Mouse (Mus musculus): Measurements from ENCODE around the gene Cox7a2l. TPM values are rescaled to one million over a fixed set of nuclear protein-coding genes. Genes with fewer than 3 reads are reported as not detected.

The Cox7a2l gene
- polyA plus RNA-seq, 1 experiment from 2014 or later: 154 TPM

GRCm38 (mm10) chr17:83482817-83483536 lies 34.2 kb downstream of the Cox7a2l start:
- H3K9ac ChIP-seq: no peak overlapping the region
- WGBS: 85% methylated on average over 7 of the region's 7 CpGs
- H3K9me3 ChIP-seq: no peaks in the 10 kb centered on the region
- no peak overlapping the region for H3K4me2 ChIP-seq
- no peak for ATAC-seq (ENCODE audit: insufficient read depth, low FRiP score, low read depth)
- H3K4me1 ChIP-seq: no peaks in the 10 kb centered on the region
- H3K27me3 ChIP-seq (replicated peaks): no peaks in the 10 kb centered on the region
- no peak overlapping the region for H3K27ac ChIP-seq
- no peak overlapping the region for H3K4me3 ChIP-seq (replicated peaks)
- H3K36me3 ChIP-seq: peaks cover 17% of the 10 kb centered on the region; the same call in 1 of the 2 replicates

- Histone ChIP-seq H3K27ac (no peak overlapping the region), H3K36me3 (peaks cover 25% of the 10 kb centered on the region; the same call in 1 of the 2 replicates), H3K4me1 (no peaks in the 10 kb centered on the region), H3K4me3 (replicated peaks) (no peak overlapping the region), H3K27me3 (replicated peaks) (no peaks in the 10 kb centered on the region), H3K9me3 (no peaks in the 10 kb centered on the region), H3K4me2 (no peak overlapping the region), H3K9ac (no peak overlapping the region)
- no peak; the same call in 1 of the 2 replicates for ATAC-seq (ENCODE audit: insufficient read depth, low FRiP score, low read depth)
- 76% methylated on average over 7 of the region's 7 CpGs for WGBS
These were observed 35.6 kb downstream of the Cox7a2l start for GRCm38 (mm10) chr17:83481551-83481950.

DNA sequence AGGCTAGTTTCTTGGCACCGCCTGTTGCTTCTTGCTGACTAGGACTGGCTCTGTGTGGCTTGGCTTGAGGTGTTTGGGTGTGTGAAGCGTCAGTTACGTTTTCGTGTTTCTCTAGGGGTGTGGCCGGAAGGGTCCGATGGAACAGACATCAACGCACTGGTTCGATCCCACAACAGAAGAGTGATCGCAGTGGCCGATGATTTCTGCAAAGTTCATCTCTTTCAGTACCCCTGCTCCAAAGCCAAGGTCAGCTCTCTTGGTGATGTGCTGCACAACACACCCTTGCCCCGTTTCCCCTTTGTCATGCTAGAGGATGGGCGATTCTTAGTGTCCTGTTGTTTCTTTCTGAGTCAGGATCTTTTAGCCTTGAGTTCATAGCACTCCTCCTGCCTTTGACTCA lies 40.0 kb downstream of the Cox7a2l start:
- WGBS: 95% methylated on average over 12 of the region's 12 CpGs
- Histone ChIP-seq H3K4me3 (replicated peaks) (no peak overlapping the region), H3K27ac (no peak overlapping the region)

GRCm38 (mm10) chr17:83469586-83469985 lies 47.5 kb downstream of the Cox7a2l start:
- no peaks in the 10 kb centered on the region for H3K9me3 ChIP-seq
- H3K27me3 ChIP-seq (replicated peaks): no peaks in the 10 kb centered on the region
- H3K4me2 ChIP-seq: no peak overlapping the region
- H3K4me1 ChIP-seq: no peaks in the 10 kb centered on the region
- H3K9ac ChIP-seq: no peak overlapping the region
- 94% methylated on average over 2 of the region's 2 CpGs for WGBS
- peaks cover 23% of the 10 kb centered on the region for H3K36me3 ChIP-seq
- no peak overlapping the region for H3K4me3 ChIP-seq (replicated peaks)
- ATAC-seq (ENCODE audit: insufficient read depth, low FRiP score, low read depth): no peak
- no peak overlapping the region for H3K27ac ChIP-seq

More for the DNA sequence above, 40.0 kb downstream of the Cox7a2l start:
- H3K36me3 ChIP-seq: peaks cover 39% of the 10 kb centered on the region
- no peaks in the 10 kb centered on the region for H3K4me1 ChIP-seq
- H3K4me2 ChIP-seq: no peak overlapping the region
- no peaks in the 10 kb centered on the region for H3K9me3 ChIP-seq
- ATAC-seq (ENCODE audit: insufficient read depth, low FRiP score, low read depth): no peak
- no peak overlapping the region for H3K9ac ChIP-seq
- no peaks in the 10 kb centered on the region for H3K27me3 ChIP-seq (replicated peaks)

DNA sequence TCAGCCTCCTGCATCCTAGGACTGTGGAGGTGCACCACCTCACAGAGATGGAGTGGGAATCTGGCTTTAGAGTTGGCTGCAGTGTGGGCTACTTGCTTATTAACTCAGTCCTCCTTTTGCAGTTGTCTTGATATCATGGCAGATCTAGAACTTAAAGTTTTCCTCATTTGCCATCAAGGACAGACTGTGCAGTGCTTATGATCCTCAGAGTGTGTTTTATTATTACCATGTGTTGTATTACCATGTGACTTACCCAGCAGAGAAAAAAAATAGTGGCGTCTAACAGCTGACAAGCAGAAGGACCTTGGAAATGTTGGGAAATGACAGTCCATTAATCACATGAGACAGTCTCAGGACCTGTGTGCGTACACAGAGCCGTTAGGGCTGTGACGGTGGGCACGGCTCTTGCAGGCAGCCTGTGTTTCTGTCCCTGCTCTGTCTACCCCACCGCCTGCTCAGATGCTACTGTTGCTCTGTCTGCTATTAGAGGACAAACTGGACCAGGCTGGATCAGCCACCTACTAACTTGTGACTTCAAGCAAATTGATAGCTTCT lies 50.4 kb downstream of the Cox7a2l start:
- no peaks in the 10 kb centered on the region for H3K9me3 ChIP-seq
- 54% methylated on average over 6 of the region's 6 CpGs for WGBS
- H3K36me3 ChIP-seq: peaks cover 18% of the 10 kb centered on the region
- no peak; the same call in 1 of the 2 replicates for ATAC-seq (ENCODE audit: insufficient read depth, low FRiP score, low read depth)
- no peaks in the 10 kb centered on the region for H3K4me1 ChIP-seq
- no peak overlapping the region for H3K4me3 ChIP-seq (replicated peaks)
- no peak overlapping the region for H3K4me2 ChIP-seq
- no peak overlapping the region for H3K27ac ChIP-seq
- no peaks in the 10 kb centered on the region for H3K27me3 ChIP-seq (replicated peaks)
- no peak overlapping the region for H3K9ac ChIP-seq

DNA sequence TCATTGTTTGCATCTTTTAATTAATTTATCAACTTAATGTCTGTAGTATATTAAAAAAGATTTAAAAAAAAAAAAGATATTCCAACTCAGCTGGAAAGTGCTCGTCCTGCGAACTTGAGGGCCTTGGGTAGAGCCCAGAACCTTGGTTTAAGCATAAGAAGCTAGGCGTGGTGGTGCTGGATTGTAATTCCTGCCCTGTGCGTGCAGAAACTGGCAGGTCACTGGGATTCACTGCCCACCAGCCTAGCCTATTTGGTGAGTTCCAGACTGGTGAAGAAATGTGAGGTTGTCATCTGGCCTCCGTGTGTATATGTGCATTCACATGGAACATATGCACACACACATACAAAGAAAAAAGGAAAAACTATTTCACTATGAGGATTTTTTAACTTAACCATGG lies 51.2 kb downstream of the Cox7a2l start:
- H3K27me3 ChIP-seq (replicated peaks): no peaks in the 10 kb centered on the region
- no peak overlapping the region for H3K27ac ChIP-seq
- no peak overlapping the region for H3K4me2 ChIP-seq
- no peak overlapping the region for H3K4me3 ChIP-seq (replicated peaks)
- 88% methylated on average over 5 of the region's 5 CpGs for WGBS
- H3K4me1 ChIP-seq: no peaks in the 10 kb centered on the region
- no peaks in the 10 kb centered on the region for H3K9me3 ChIP-seq
- H3K9ac ChIP-seq: no peak overlapping the region
- ATAC-seq (ENCODE audit: insufficient read depth, low FRiP score, low read depth): no peak
- peaks cover 23% of the 10 kb centered on the region for H3K36me3 ChIP-seq

DNA sequence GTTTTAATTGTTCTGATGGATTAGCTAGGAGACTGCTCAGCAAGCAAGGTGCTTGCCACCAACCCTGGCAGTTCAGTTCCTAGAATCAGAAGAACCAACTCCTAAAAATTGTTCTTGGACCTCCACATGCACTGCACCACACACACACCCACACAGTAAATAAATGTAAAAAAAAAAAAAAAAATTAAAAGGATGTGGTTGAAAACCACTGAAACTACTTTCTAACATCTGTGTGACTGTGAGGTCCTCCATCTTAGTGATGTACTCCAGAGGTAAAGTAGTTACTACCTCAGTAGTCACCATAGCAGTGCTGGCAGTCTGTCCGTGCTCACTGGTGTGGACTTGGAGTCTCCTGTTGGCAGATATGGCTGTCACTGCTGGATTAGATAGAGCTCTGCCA lies 59.9 kb downstream of the Cox7a2l start:
- Histone ChIP-seq H3K27ac (no peak overlapping the region), H3K9me3 (no peaks in the 10 kb centered on the region), H3K4me2 (no peak overlapping the region), H3K27me3 (replicated peaks) (no peaks in the 10 kb centered on the region), H3K4me3 (replicated peaks) (no peak overlapping the region), H3K9ac (no peak overlapping the region), H3K36me3 (peaks cover 19% of the 10 kb centered on the region), H3K4me1 (no peaks in the 10 kb centered on the region)
- no peak for ATAC-seq (ENCODE audit: insufficient read depth, low FRiP score, low read depth)
- 85% methylated on average over 1 of the region's 1 CpGs for whole genome bisulfite sequencing

DNA sequence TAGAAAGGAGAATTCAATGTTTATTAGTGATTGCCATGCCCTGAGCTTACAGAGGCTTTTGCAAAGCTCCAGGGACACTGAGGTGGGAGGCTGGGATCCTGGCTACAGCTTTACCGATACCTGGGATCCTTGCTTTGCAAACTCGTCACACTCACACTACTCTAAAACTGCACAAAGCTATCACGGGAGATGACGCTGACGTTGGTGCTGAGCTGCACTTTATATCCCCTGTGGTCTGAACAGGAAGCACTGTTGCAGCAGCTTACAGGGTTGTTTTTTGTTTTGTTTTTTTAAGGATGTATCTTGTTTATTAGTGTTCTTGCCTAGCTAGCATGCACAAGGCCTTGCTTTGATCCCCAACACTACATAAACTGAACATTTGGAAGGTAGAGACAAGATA lies 63.5 kb downstream of the Cox7a2l start:
- WGBS: 68% methylated on average over 5 of the region's 5 CpGs
- ATAC-seq (ENCODE audit: insufficient read depth, low FRiP score, low read depth): no peak
- H3K4me3 ChIP-seq (replicated peaks): no peak overlapping the region
- no peak overlapping the region for H3K27ac ChIP-seq
- no peaks in the 10 kb centered on the region for H3K9me3 ChIP-seq
- H3K4me1 ChIP-seq: no peaks in the 10 kb centered on the region
- H3K9ac ChIP-seq: no peak overlapping the region
- H3K36me3 ChIP-seq: peaks cover 18% of the 10 kb centered on the region
- H3K27me3 ChIP-seq (replicated peaks): no peaks in the 10 kb centered on the region
- no peak overlapping the region for H3K4me2 ChIP-seq

DNA sequence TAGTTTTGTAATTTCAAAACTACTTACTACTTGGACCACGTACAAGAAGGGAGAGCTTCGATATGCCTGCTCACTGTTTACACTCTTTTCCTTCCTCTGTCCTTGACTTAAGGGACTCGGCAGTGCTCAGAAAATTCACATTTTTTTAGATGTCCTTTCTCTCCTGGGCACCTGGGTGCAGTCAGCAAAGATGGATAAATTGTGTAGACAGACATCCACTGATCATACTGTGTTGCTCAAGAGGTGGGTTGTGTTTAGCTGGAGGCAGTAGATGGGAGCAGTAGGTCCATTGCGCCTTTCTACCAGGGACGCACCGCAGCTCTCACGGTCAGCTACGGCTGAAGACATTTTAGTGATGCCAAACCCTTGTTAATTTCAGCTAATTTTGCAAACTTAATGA lies 64.7 kb downstream of the Cox7a2l start:
- ATAC-seq (ENCODE audit: insufficient read depth, low FRiP score, low read depth): no peak
- Histone ChIP-seq H3K4me1 (no peaks in the 10 kb centered on the region), H3K4me3 (replicated peaks) (no peak overlapping the region), H3K27me3 (replicated peaks) (no peaks in the 10 kb centered on the region), H3K4me2 (no peak overlapping the region), H3K27ac (no peak overlapping the region), H3K9ac (no peak overlapping the region), H3K9me3 (no peaks in the 10 kb centered on the region), H3K36me3 (peaks cover 18% of the 10 kb centered on the region)
- WGBS: 94% methylated on average over 8 of the region's 8 CpGs

Other genes with a start within 250 kb of the Cox7a2l start
- 30.5 and 31.1 TPM in 2 replicates for gene Eml4, start 166.4 kb downstream of the Cox7a2l start, polyA plus RNA-seq (2015; fragmentation: Nextera tagmentation; extraction: Ambion mirVana)
- 0.06 TPM in 2 replicates for gene Kcng3, start 114.6 kb upstream of the Cox7a2l start, polyA plus RNA-seq (2015; fragmentation: Nextera tagmentation; extraction: Ambion mirVana)
- gene Mta3, start 188.8 kb upstream of the Cox7a2l start, polyA plus RNA-seq (2015; fragmentation: Nextera tagmentation; extraction: Ambion mirVana): 43.8 and 48.4 TPM in 2 replicates